Mouse (Mus musculus) midbrain, embryonic 14.5 days (tissue): ENCODE results near the gene Tspan2. TPM values are rescaled to one million over a fixed set of nuclear protein-coding genes. Genes with fewer than 3 reads are reported as not detected.
A peak's percentile ranks its signal among the peaks of the same experiment; 100 is the strongest.

Experiments used
- ATAC-seq: fragments of 200-750 bp; cut with Nextera tagmentation; 2 replicates; pipeline ENCODE4 v1.8.0; 2017; ENCODE audit warnings: moderate number of reproducible peaks, moderate library complexity; ENCODE audit not compliant: low FRiP score, low TSS enrichment
- DNase-seq: peaks from one replicate; pipeline ENCODE4 v3.0.0-alpha.2; 2015
- H3K27ac ChIP-seq: fragments of 300-500 bp; sonication (generic); replicated peaks from 2 replicates; pipeline ENCODE4 v1.5.1; 2014; ENCODE audit warnings: mild to moderate bottlenecking, low read depth, low read length, moderate library complexity
- H3K27me3 ChIP-seq: fragments of 300-500 bp; sonication (generic); 2 replicates; pipeline ENCODE4 v1.6.1; 2014; ENCODE audit warnings: low read length, control low read depth, mixed read lengths; ENCODE audit not compliant: control insufficient read depth, insufficient read depth
- H3K36me3 ChIP-seq: fragments of 300-500 bp; sonication (generic); 2 replicates; pipeline ENCODE4 v1.6.1; 2014; ENCODE audit warnings: low read length, control low read depth; ENCODE audit not compliant: control insufficient read depth, insufficient read depth
- H3K4me1 ChIP-seq: fragments of 300-500 bp; sonication (generic); 2 replicates; pipeline ENCODE4 v1.6.1; 2014; ENCODE audit warnings: mild to moderate bottlenecking, antibody characterized with exemption, low read length, control low read depth; ENCODE audit not compliant: control insufficient read depth, insufficient read depth
- H3K4me2 ChIP-seq: fragments of 300-500 bp; sonication (generic); 2 replicates; pipeline ENCODE4 v1.6.1; 2014; ENCODE audit warnings: mild to moderate bottlenecking, low read length, moderate library complexity
- H3K4me3 ChIP-seq: fragments of 300-500 bp; sonication (generic); replicated peaks from 2 replicates; pipeline ENCODE4 v1.5.1; 2014; ENCODE audit warnings: low read depth, low read length
- H3K9ac ChIP-seq: fragments of 300-500 bp; sonication (generic); replicated peaks from 2 replicates; pipeline ENCODE4 v1.6.1; 2014; ENCODE audit warnings: mild to moderate bottlenecking, low read length, moderate library complexity
- H3K9me3 ChIP-seq: fragments of 300-500 bp; sonication (generic); 2 replicates; pipeline ENCODE4 v1.6.1; 2016; ENCODE audit warnings: low read length, control low read depth, mixed read lengths; ENCODE audit not compliant: control insufficient read depth
- WGBS: fragments of 180-500 bp; shearing (Covaris S2); extraction: QIAGEN DNeasy Blood & Tissue Kit; methylation state at CpG from one replicate; pipeline ENCODE4 v1.1.7; 2014; 5-methylcytosine and 5-hydroxymethylcytosine counted together
- polyA plus RNA-seq: library from polyadenylated mRNA; unstranded; fragments of >200 nt; fragmentation: Nextera tagmentation; extraction: Ambion mirVana; gene quantifications from 2 replicates; pipeline ENCODE4 v1.2.1, GENCODE M21; 2014

The Tspan2 gene
- polyA plus RNA-seq, 1 experiment from 2014 or later: 10.4 TPM

DNA sequence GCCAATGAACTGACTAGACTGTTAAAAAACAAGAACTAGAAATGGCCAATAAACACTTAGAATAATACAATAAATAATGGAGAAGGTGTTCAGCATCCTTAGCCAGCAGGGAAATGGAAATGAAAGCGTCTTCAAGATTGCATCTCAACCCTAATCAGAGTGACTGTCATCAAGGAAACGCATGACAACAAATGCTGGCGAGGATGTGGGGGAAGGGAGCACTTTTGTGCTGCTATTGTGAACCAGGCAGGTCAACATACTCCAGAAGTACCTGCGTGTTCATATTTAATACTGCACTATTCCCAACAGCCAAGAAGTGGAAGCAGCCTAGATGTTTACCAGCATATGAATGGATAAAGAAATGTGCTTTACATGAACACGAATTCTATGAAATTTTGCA, 4.9 kb upstream of the Tspan2 start:
- Histone ChIP-seq H3K27ac (no peak overlapping the region), H3K36me3 (no peaks in the 10 kb centered on the region), H3K27me3 (no peaks in the 10 kb centered on the region), H3K4me3 (no peak overlapping the region), H3K4me1 (peaks cover 5% of the 10 kb centered on the region; the same call in 1 of the 2 replicates), H3K9ac (no peak overlapping the region), H3K9me3 (no peaks in the 10 kb centered on the region), H3K4me2 (no peak overlapping the region)
- DNase-seq (no peak), ATAC-seq (no peak)
- WGBS: 57% methylated on average over 5 of the region's 5 CpGs

DNA sequence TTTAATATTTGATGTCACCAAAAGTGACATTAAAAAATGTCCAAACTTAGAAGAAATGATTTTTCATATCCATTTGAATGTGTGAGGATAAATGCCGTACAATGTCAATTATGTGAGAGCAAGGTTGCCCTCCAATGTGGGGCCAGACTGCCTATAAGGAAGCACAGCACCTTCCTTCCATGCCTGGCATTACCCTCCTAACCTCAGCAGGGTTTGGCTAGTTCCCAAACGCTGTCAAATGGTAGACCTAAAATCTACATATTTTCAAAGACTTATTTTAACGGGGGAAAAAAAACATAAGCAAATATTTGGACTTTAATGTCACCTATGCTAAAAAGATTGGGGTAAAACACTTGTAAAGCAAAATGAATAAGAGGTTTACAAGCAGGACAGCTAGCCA, 3.2 kb upstream of the Tspan2 start:
- ATAC-seq (no peak), DNase-seq (no peak)
- Histone ChIP-seq H3K4me1 (peaks cover 11% of the 10 kb centered on the region), H3K4me2 (no peak overlapping the region), H3K9ac (no peak overlapping the region), H3K27me3 (no peaks in the 10 kb centered on the region), H3K9me3 (no peaks in the 10 kb centered on the region), H3K4me3 (no peak overlapping the region), H3K36me3 (no peaks in the 10 kb centered on the region), H3K27ac (no peak overlapping the region)
- WGBS: 77% methylated on average over 3 of the region's 3 CpGs

GRCm38 (mm10) chr3:102732619-102733018, 1.7 kb upstream of the Tspan2 start:
- Histone ChIP-seq H3K4me1 (peaks cover 12% of the 10 kb centered on the region), H3K4me3 (no peak overlapping the region), H3K4me2 (no peak overlapping the region), H3K9ac (no peak overlapping the region), H3K27me3 (no peaks in the 10 kb centered on the region), H3K36me3 (no peaks in the 10 kb centered on the region), H3K9me3 (no peaks in the 10 kb centered on the region), H3K27ac (no peak overlapping the region)
- ATAC-seq (no peak), DNase-seq (no peak)
- WGBS: 91% methylated on average over 4 of the region's 4 CpGs

GRCm38 (mm10) chr3:102733050-102733449, 1.3 kb upstream of the Tspan2 start:
- WGBS: 96% methylated on average over 3 of the region's 3 CpGs
- H3K4me3 ChIP-seq: no peak overlapping the region
- peaks cover 12% of the 10 kb centered on the region for H3K4me1 ChIP-seq
- no peaks in the 10 kb centered on the region for H3K36me3 ChIP-seq
- no peak for ATAC-seq
- no peaks in the 10 kb centered on the region for H3K27me3 ChIP-seq
- H3K9me3 ChIP-seq: no peaks in the 10 kb centered on the region
- no peak for DNase-seq
- no peak overlapping the region for H3K27ac ChIP-seq
- no peak overlapping the region for H3K9ac ChIP-seq
- H3K4me2 ChIP-seq: no peak overlapping the region

DNA sequence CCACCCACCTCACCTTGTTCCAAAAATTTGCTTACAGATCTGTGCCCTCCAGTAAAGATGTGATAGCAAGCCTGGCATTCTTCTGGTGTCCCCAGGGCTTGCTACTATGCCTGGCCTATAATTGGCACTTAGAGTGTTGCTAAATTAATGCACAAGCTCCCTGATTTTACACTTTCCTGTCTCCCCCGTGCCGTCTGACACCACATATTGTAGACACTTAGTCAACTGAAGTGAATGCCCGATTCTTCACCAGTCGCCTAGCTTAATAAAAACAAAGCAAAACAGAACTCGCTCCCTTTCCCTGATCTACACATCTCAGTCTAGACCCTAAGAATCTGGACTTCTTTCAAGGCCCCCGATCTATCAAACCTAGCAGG, 405 bp upstream of the Tspan2 start:
- H3K4me2 ChIP-seq: peak overlapping the region; percentile 71
- no peaks in the 10 kb centered on the region for H3K27me3 ChIP-seq
- ATAC-seq (no peak), DNase-seq (no peak)
- no peaks in the 10 kb centered on the region for H3K36me3 ChIP-seq
- peak overlapping the region; percentile 80 for H3K9ac ChIP-seq
- H3K4me1 ChIP-seq: peaks cover 12% of the 10 kb centered on the region
- WGBS: 36% methylated on average over 6 of the region's 6 CpGs
- H3K4me3 ChIP-seq: peak overlapping the region; percentile 77
- no peak overlapping the region for H3K27ac ChIP-seq
- no peaks in the 10 kb centered on the region for H3K9me3 ChIP-seq

DNA sequence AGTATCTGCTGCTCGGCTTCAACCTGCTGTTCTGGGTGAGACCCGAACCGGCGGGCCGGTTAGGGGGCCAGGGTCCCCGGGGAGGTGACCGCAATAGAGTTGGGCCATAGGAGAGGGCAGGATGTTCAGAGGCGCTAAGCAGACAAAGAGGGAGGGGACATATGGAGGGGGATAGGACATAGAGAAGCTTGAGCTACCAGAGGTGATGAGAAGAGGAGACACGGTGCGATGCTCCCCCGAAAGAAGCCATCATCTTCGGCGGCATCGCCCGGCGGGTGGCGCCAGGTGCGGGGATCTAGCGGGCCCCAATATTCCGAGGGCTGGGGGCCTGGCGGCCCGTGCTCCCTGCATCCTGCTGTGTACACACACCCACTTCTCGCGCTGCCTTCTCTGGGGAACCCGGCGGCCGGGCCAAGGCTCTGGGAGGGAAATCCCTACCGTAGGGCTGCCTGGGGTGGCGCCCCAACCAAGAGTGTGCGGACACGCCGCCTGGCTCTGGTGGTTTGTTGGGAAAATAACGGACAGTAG, 766 bp downstream of the Tspan2 start:
- no peaks in the 10 kb centered on the region for H3K36me3 ChIP-seq
- H3K4me1 ChIP-seq: peaks cover 12% of the 10 kb centered on the region
- peak overlapping the region; percentile 64 for H3K27ac ChIP-seq
- H3K27me3 ChIP-seq: no peaks in the 10 kb centered on the region
- WGBS: under 1% methylated on average over 33 of the region's 33 CpGs
- ATAC-seq: peak; percentile 81
- peak overlapping the region; percentile 71 for H3K4me2 ChIP-seq
- H3K4me3 ChIP-seq: peak overlapping the region; percentile 77
- peak overlapping the region; percentile 80 for H3K9ac ChIP-seq
- peak; percentile 69 for DNase-seq
- H3K9me3 ChIP-seq: no peaks in the 10 kb centered on the region

GRCm38 (mm10) chr3:102735638-102736037, 1.3 kb downstream of the Tspan2 start:
- Histone ChIP-seq H3K9me3 (no peaks in the 10 kb centered on the region), H3K4me2 (peak overlapping the region; percentile 71), H3K36me3 (no peaks in the 10 kb centered on the region), H3K27ac (no peak overlapping the region), H3K27me3 (no peaks in the 10 kb centered on the region), H3K4me1 (peaks cover 12% of the 10 kb centered on the region), H3K4me3 (peak overlapping the region; percentile 77), H3K9ac (peak overlapping the region; percentile 80; the same call in 1 of the 2 replicates)
- peak; percentile 39 for DNase-seq
- 51% methylated on average over 6 of the region's 6 CpGs for WGBS
- 0 out of 2 replicates have a peak, but pooled peaks have one; percentile 19 for ATAC-seq

DNA sequence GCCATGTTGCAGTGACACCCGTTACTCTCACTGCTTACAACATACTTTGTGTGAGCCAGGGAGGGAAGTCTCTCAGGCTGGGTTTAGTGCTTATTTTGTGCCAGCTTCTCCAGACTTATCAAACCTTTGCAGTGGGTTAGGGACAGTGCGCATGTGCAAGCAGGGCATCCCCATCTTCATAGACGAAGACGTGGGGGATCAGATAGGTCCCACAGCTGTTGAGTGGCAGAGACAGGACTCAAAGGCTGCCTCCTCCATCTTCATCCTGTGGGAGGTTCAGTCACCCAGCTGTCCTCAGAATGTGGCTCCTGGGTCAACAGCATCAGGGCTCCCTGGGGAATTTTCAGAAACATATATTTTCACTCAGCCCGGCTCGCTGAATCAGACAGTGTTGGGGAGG, 2.1 kb downstream of the Tspan2 start:
- Histone ChIP-seq H3K4me3 (no peak overlapping the region), H3K27me3 (no peaks in the 10 kb centered on the region), H3K4me1 (peaks cover 12% of the 10 kb centered on the region), H3K9me3 (no peaks in the 10 kb centered on the region), H3K4me2 (peak overlapping the region; percentile 71; the same call in 1 of the 2 replicates), H3K36me3 (no peaks in the 10 kb centered on the region), H3K9ac (no peak overlapping the region), H3K27ac (no peak overlapping the region)
- no peak for ATAC-seq
- WGBS: 91% methylated on average over 6 of the region's 6 CpGs
- no peak for DNase-seq

DNA sequence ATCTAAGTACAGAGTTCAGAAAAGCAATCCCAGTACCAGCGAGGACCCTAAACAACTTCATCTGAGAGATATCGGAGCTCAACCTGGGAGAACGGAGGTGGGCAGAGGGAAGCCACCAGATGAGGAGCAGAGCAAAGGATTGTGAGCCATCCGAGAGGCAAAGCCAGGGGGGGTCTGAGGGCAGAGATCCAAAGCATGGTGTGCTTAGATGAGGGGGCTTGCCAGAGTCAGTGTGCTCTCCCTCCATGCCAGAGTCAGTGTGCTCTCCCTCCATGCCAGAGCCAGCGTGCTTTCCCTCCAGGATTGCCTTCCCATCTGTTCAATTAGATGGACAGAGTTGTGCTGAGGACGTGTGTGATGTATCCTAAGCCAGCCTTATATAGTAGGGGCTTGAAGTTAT, 2.8 kb downstream of the Tspan2 start:
- H3K4me1 ChIP-seq: peaks cover 12% of the 10 kb centered on the region
- H3K27ac ChIP-seq: no peak overlapping the region
- H3K36me3 ChIP-seq: no peaks in the 10 kb centered on the region
- DNase-seq (no peak), ATAC-seq (no peak)
- H3K4me3 ChIP-seq: no peak overlapping the region
- H3K9ac ChIP-seq: no peak overlapping the region
- no peak overlapping the region for H3K4me2 ChIP-seq
- no peaks in the 10 kb centered on the region for H3K27me3 ChIP-seq
- no peaks in the 10 kb centered on the region for H3K9me3 ChIP-seq
- 81% methylated on average over 6 of the region's 6 CpGs for WGBS
